Mouse (Mus musculus) liver, embryonic 15.5 days (tissue): ENCODE measurements around the gene Camk2g. TPM values are rescaled to one million over a fixed set of nuclear protein-coding genes. Genes with fewer than 3 reads are reported as not detected.
"Not testable (repeated sequence)": the region's sequence is repeated elsewhere in the genome, so short reads cannot be mapped to it uniquely, and the experiment has no call there.

Experiments used
- ATAC-seq: fragments of 200-750 bp; cut with Nextera tagmentation; 2 replicates; pipeline ENCODE4 v1.8.0; 2017; ENCODE audit warnings: moderate number of reproducible peaks, mild to moderate bottlenecking, moderate library complexity; ENCODE audit not compliant: insufficient read depth
- H3K27ac ChIP-seq: fragments of 300-500 bp; sonication (generic); replicated peaks from 2 replicates; pipeline ENCODE4 v1.5.1; 2015; ENCODE audit warnings: mild to moderate bottlenecking, inconsistent platforms
- H3K27me3 ChIP-seq: fragments of 300-500 bp; sonication (generic); 2 replicates; pipeline ENCODE4 v1.6.1; 2015; ENCODE audit warnings: mild to moderate bottlenecking, inconsistent platforms
- H3K36me3 ChIP-seq: fragments of 300-500 bp; sonication (generic); replicated peaks from 2 replicates; pipeline ENCODE4 v1.6.1; 2015; ENCODE audit warnings: moderate library complexity, mild to moderate bottlenecking, inconsistent platforms
- H3K4me1 ChIP-seq: fragments of 300-500 bp; sonication (generic); replicated peaks from 2 replicates; pipeline ENCODE4 v1.6.1; 2015; ENCODE audit warnings: inconsistent platforms
- H3K4me2 ChIP-seq: fragments of 300-500 bp; sonication (generic); 2 replicates; pipeline ENCODE4 v1.6.1; 2015; ENCODE audit warnings: moderate library complexity, mild to moderate bottlenecking, inconsistent platforms
- H3K4me3 ChIP-seq: fragments of 300-500 bp; sonication (generic); replicated peaks from 2 replicates; pipeline ENCODE4 v1.5.1; 2015; ENCODE audit warnings: mild to moderate bottlenecking, inconsistent platforms
- H3K9ac ChIP-seq: fragments of 300-500 bp; sonication (generic); 2 replicates; pipeline ENCODE4 v1.6.1; 2015; ENCODE audit warnings: moderate library complexity, mild to moderate bottlenecking, inconsistent platforms
- H3K9me3 ChIP-seq: fragments of 300-500 bp; sonication (generic); replicated peaks from 2 replicates; pipeline ENCODE4 v1.6.1; 2016; ENCODE audit warnings: inconsistent platforms
- WGBS: fragments of 180-500 bp; shearing (Covaris S2); methylation state at CpG from one replicate; pipeline ENCODE4 v1.1.7; 2015; ENCODE audit warnings: mixed read lengths; ENCODE audit not compliant: insufficient replicate concordance; 5-methylcytosine and 5-hydroxymethylcytosine counted together
- polyA plus RNA-seq: library from polyadenylated mRNA; unstranded; fragments of >200 nt; fragmentation: Nextera tagmentation; extraction: Ambion mirVana; gene quantifications from 2 replicates; pipeline ENCODE4 v1.2.1, GENCODE M21; 2015

The Camk2g gene
- polyA plus RNA-seq, 1 experiment from 2014 or later: 5.7 TPM

DNA sequence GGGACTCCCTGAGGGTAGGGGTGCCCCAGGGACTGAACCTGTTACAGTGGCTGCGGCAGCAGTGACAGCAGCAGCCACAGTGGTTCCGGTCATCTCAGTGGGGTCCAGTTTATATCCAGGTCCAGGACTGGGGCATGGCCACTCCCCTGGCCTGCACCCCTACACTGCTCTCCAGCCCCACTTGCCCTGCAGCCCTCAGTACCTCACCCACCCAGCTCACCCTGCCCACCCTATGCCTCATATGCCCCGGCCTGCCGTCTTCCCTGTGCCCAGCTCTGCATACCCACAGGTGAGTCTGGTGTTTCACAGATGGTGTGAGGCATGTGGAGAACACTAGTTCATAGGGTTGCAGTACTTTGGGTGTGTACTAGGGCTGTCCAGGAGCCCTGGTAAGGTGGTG is 72.5 kb downstream of the Camk2g start:
- H3K36me3 ChIP-seq: peaks cover 93% of the 10 kb centered on the region
- no peak overlapping the region for H3K4me3 ChIP-seq
- no peak overlapping the region for H3K4me2 ChIP-seq
- peaks cover 21% of the 10 kb centered on the region for H3K4me1 ChIP-seq
- H3K9ac ChIP-seq: no peak overlapping the region
- ATAC-seq: 0 out of 2 replicates have a peak, but pooled peaks have one; percentile 12
- H3K27ac ChIP-seq: no peak overlapping the region
- 78% methylated on average over 4 of the region's 4 CpGs for whole genome bisulfite sequencing
- H3K27me3 ChIP-seq: no peaks in the 10 kb centered on the region
- no peaks in the 10 kb centered on the region for H3K9me3 ChIP-seq

DNA sequence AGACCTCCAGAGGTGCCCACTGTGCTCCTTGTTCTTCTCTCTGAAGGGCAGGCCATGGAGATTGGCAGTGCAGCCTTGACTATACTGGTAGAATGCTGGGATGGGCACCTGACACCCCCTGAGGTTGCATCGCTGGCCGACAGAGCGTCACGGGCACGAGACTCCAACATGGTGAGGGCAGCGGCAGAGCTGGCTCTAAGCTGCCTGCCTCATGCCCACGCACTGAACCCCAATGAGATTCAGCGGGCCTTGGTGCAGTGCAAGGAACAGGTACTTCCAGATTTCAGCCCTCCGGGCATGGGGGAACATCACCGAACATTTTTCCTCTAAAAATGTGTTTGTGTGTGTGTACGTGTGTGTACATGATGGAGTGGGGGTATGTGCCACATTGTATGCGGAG is 74.1 kb downstream of the Camk2g start:
- Histone ChIP-seq H3K4me2 (no peak overlapping the region), H3K27me3 (no peaks in the 10 kb centered on the region), H3K9ac (no peak overlapping the region), H3K9me3 (no peaks in the 10 kb centered on the region), H3K4me1 (peaks cover 10% of the 10 kb centered on the region), H3K27ac (no peak overlapping the region), H3K4me3 (no peak overlapping the region), H3K36me3 (peaks cover 91% of the 10 kb centered on the region)
- WGBS: 89% methylated on average over 12 of the region's 12 CpGs
- ATAC-seq: no peak

DNA sequence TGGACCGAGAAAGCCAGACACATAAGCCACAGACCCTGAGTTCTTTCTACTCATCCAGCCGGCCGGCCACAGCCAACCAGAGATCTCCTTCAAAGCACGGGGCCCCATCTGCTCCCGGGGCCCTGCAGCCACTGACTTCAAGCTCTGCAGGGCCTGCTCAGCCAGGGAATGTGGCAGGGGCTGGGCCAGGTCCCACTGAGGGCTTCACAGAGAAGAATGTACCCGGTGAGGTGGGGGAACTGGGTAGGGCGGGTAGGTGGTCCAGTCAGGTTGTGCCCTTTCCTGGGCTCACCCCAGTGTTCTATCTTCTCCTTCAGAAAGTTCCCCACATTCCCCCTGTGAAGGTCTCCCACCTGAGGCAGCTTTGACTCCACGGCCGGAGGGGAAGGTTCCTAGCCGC is 75.4 kb downstream of the Camk2g start:
- Histone ChIP-seq H3K4me3 (no peak overlapping the region), H3K9me3 (no peaks in the 10 kb centered on the region), H3K27me3 (no peaks in the 10 kb centered on the region), H3K9ac (no peak overlapping the region), H3K4me1 (peaks cover 16% of the 10 kb centered on the region), H3K36me3 (peaks cover 91% of the 10 kb centered on the region), H3K4me2 (no peak overlapping the region), H3K27ac (no peak overlapping the region)
- no peak for ATAC-seq
- WGBS: 82% methylated on average over 10 of the region's 10 CpGs

GRCm38 (mm10) chr14:20713832-20714231 is 80.1 kb downstream of the Camk2g start:
- Histone ChIP-seq H3K27me3 (no peaks in the 10 kb centered on the region), H3K9ac (no peak overlapping the region), H3K4me2 (no peak overlapping the region), H3K4me3 (no peak overlapping the region), H3K4me1 (peaks cover 41% of the 10 kb centered on the region), H3K9me3 (no peaks in the 10 kb centered on the region), H3K36me3 (peaks cover 79% of the 10 kb centered on the region), H3K27ac (no peak overlapping the region)
- ATAC-seq: no peak
- WGBS: 75% methylated on average over 11 of the region's 11 CpGs

GRCm38 (mm10) chr14:20708239-20708638 is 85.6 kb downstream of the Camk2g start:
- WGBS: 16% methylated on average over 10 of the region's 10 CpGs
- H3K36me3 ChIP-seq: peaks cover 44% of the 10 kb centered on the region
- ATAC-seq: no peak
- peak overlapping the region; percentile 89; the same call in 1 of the 2 replicates for H3K27ac ChIP-seq
- H3K9me3 ChIP-seq: no peaks in the 10 kb centered on the region
- peak overlapping the region; percentile 98 for H3K4me2 ChIP-seq
- peaks cover 56% of the 10 kb centered on the region for H3K4me1 ChIP-seq
- H3K9ac ChIP-seq: peak overlapping the region; percentile 96
- H3K27me3 ChIP-seq: no peaks in the 10 kb centered on the region
- H3K4me3 ChIP-seq: peak overlapping the region; percentile 93

DNA sequence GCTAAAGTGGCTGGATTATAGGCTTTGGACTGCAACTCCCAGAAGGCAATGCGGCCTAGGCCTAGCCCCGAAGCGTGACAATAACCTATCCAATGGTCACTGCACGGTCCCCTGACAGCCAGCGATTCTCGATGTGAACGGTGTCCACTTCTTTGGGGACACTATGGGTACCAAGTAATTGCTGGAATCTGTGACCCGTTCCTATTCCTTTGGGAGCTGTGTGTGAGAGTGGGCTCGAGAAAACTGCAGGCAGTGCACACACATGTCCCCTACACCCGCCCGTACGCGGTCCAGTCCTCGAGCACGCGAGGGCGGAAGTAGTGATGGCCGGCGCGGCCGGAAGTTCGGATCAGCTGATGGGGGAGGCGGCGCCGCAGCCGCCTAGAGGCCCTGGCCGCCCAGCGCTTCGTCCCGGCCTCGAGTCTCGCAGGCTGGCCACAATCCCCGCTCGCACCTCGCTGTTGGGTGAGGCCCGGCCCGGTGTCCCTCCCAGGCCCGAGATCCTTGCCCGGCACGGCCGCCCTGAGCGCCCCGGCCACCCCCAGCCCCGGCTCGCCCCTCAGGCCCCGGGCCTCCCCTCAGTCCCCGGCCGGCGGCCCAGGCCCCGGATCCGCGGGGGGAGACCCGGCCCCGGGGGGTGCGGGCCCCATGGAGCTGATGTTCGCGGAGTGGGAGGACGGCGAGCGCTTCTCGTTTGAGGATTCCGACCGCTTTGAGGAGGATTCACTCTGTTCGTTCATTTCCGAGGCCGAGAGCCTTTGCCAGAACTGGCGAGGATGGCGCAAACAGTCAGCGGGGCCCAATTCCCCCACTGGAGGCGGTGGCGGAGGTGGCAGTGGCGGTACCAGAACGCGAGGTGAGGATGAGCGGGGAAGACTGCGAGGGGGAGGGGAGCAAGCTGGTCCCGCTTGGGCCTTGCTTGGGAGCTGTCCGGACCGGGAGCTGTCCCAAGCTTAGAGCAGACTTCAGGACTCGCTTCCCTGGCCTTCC is 86.4 kb downstream of the Camk2g start, which contains the start of gene Zswim8:
Gene Zswim8 (plus strand): TSS at position 352 of the 990 bp plus-strand sequence.
- H3K27me3 ChIP-seq: no peaks in the 10 kb centered on the region
- H3K9ac ChIP-seq: peak within 1 kb of the TSS; percentile 96
- peak within 1 kb of the TSS; percentile 93 for H3K4me3 ChIP-seq
- peak within 1 kb of the TSS; percentile 98 for H3K4me2 ChIP-seq
- peaks cover 37% of the 10 kb centered on the region for H3K36me3 ChIP-seq
- peak within 1 kb of the TSS; percentile 89 for H3K27ac ChIP-seq
- peaks cover 54% of the 10 kb centered on the region for H3K4me1 ChIP-seq
- H3K9me3 ChIP-seq: no peaks in the 10 kb centered on the region
- under 1% methylated on average over 80 of the region's 80 CpGs for WGBS
- peak; percentile 88 for ATAC-seq

DNA sequence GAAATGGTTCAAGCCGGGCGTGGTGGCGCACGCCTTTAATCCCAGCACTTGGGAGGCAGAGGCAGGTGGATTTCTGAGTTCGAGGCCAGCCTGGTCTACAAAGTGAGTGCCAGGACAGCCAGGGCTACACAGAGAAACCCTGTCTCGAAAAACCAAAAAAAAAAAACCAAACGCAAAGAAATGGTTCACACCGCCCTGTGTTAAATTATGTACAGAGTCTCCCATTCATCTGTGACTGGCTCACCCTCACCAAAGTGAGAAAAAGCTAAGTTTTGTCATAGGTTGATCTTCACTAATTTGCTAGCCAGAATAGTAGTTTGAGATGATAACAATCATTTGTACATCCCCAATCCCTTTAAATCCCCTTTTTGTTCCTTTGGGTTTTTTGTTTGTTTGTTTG is 90.4 kb downstream of the Camk2g start:
- 5% methylated on average over 8 of the region's 8 CpGs for whole genome bisulfite sequencing
- Histone ChIP-seq H3K4me1 (peaks cover 64% of the 10 kb centered on the region), H3K36me3 (peaks cover 21% of the 10 kb centered on the region), H3K9ac (peak overlapping the region; percentile 81), H3K27ac (peak overlapping the region; percentile 95), H3K4me2 (peak overlapping the region; percentile 81), H3K4me3 (peak overlapping the region; percentile 95)
- H3K9me3 ChIP-seq, ATAC-seq, H3K27me3 ChIP-seq: not testable (repeated sequence)

GRCm38 (mm10) chr14:20702741-20703381 is 91.0 kb downstream of the Camk2g start, which contains the start of gene Chchd1:
TSS of gene Chchd1 (plus strand) at chr14:20703006.
- H3K27me3 ChIP-seq: no peaks in the 10 kb centered on the region
- peak within 1 kb of the TSS; percentile 81 for H3K9ac ChIP-seq
- H3K36me3 ChIP-seq: peaks cover 26% of the 10 kb centered on the region
- H3K27ac ChIP-seq: peak within 1 kb of the TSS; percentile 95
- no peaks in the 10 kb centered on the region for H3K9me3 ChIP-seq
- peak within 1 kb of the TSS; percentile 95 for H3K4me3 ChIP-seq
- peak within 1 kb of the TSS; percentile 81 for H3K4me2 ChIP-seq
- H3K4me1 ChIP-seq: peaks cover 64% of the 10 kb centered on the region
- under 1% methylated on average over 61 of the region's 61 CpGs for WGBS
- ATAC-seq: peak; percentile 76

DNA sequence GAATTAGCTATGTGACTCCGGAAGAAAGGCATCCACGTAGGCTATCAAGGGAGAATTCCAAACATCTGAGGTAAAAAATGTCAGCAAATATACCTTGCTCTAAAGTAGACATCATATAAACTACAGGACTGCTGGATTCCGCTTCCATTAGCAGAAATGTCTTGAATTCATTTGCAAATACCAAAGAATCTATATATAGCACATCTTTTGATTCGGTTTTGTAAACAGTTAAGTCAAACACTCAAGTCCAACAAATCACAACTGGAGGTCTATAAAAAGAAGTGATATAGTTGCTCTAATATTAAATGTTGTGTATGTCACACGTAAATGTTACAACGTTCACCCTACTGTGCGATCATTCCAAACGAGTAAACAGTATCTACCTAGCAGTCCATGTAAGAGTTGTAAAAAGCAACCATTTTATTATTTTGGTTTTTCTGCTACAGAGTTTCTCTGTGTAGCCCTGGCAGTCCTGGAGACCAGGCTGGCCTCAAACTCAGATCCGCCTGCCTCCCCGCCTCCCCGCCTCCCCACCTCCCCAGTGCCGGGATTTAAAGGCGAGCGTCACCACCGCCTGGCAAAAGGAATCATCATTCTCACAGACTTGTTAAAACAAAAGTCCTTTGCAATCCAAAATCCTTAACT is 91.7 kb downstream of the Camk2g start:
- 8% methylated on average over 15 of the region's 15 CpGs for WGBS
- Histone ChIP-seq H3K4me1 (peaks cover 67% of the 10 kb centered on the region), H3K27ac (peak overlapping the region; percentile 95), H3K27me3 (no peaks in the 10 kb centered on the region), H3K4me3 (peak overlapping the region; percentile 95), H3K4me2 (peak overlapping the region; percentile 81), H3K9ac (peak overlapping the region; percentile 81), H3K9me3 (no peaks in the 10 kb centered on the region), H3K36me3 (peaks cover 29% of the 10 kb centered on the region)
- peak; percentile 27 for ATAC-seq

DNA sequence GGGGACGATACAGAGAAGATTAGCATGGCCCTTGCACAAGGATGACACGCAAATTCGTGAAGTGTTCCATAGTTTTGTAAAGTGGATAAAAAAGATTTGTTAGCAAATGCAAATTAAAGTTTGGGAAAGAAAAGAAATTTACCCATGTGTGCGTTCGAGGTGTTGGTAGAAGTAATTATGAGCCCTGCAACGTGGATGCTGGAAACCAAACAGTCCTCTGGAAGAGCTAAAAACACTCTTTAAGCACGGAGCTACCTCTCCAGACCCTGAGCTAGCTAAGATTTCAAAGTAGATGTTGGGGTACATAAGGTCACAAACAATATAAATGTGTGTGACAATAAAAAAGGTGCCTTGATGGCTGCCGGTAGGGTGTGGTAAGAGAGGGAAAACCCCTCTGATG is 92.3 kb downstream of the Camk2g start:
- peak overlapping the region; percentile 81 for H3K4me2 ChIP-seq
- H3K36me3 ChIP-seq: peaks cover 29% of the 10 kb centered on the region
- peaks cover 67% of the 10 kb centered on the region for H3K4me1 ChIP-seq
- H3K27me3 ChIP-seq: no peaks in the 10 kb centered on the region
- H3K9ac ChIP-seq: peak overlapping the region; percentile 16; the same call in 1 of the 2 replicates
- H3K9me3 ChIP-seq: no peaks in the 10 kb centered on the region
- peak overlapping the region; percentile 95 for H3K4me3 ChIP-seq
- 68% methylated on average over 8 of the region's 8 CpGs for WGBS
- ATAC-seq: no peak
- H3K27ac ChIP-seq: no peak overlapping the region
